Mouse (Mus musculus) erythroblast, embryonic 14.5 days (primary cell): ENCODE measurements around the gene Lrrc25.

Experiments used
- GATA1 ChIP-seq: IDR thresholded peaks from 2 replicates; pipeline ENCODE4 v1.6.1; 2012; ENCODE audit warnings: low read length, inconsistent platforms, mixed read lengths
- TAL1 ChIP-seq: IDR thresholded peaks from 3 replicates; pipeline ENCODE4 v1.6.1; 2012; ENCODE audit warnings: low read length, inconsistent platforms, mixed read lengths

- TF ChIP-seq GATA1 (no peak), TAL1 (no peak)
Observed at GRCm38 (mm10) chr8:70604558-70604957, 11.4 kb upstream of the Lrrc25 start.
